Mouse (Mus musculus): ENCODE measurements at regions not wholly inside any gene's neighbourhood (a gene's known extent, or its start where the extent isn't known, plus 50 kb on each side); places are given as distances from the start of the nearest gene placed in this dataset.

- DNase-seq = no peak
- intact Hi-C loops (cut with DNase I) = no loop called here
Observed at GRCm38 (mm10) chr4:33675044-33675443, 249.3 kb upstream of the Cnr1 start.

- intact Hi-C loops (cut with DNase I) = no loop called here
- DNase-seq = no peak
Observed at GRCm38 (mm10) chr4:33679351-33679750, 245.0 kb upstream of the Cnr1 start.

GRCm38 (mm10) chr4:33686135-33686534 lies 238.3 kb upstream of the Cnr1 start:
- intact Hi-C loops (cut with DNase I) = no loop called here

GRCm38 (mm10) chr4:33687434-33687833 lies 237.0 kb upstream of the Cnr1 start:
- no peak for DNase-seq
- intact Hi-C loops (cut with DNase I) = no loop called here

More at GRCm38 (mm10) chr4:33686135-33686534, 238.3 kb upstream of the Cnr1 start:
- no peak for DNase-seq

GRCm38 (mm10) chr4:33693441-33693840 lies 231.0 kb upstream of the Cnr1 start:
- intact Hi-C loops (cut with DNase I) = no loop called here
- no peak for DNase-seq

GRCm38 (mm10) chr4:33696969-33697368 lies 227.4 kb upstream of the Cnr1 start:
- no peak for DNase-seq
- intact Hi-C loops (cut with DNase I) = no loop called here

GRCm38 (mm10) chr4:33702028-33702666 lies 222.2 kb upstream of the Cnr1 start:
- DNase-seq = no peak
- intact Hi-C loops (cut with DNase I) = no loop called here

- intact Hi-C loops (cut with DNase I) = no loop called here
- no peak for DNase-seq
Observed at GRCm38 (mm10) chr4:33705722-33706121, 218.7 kb upstream of the Cnr1 start.

- no peak for DNase-seq
- intact Hi-C loops (cut with DNase I) = no loop called here
Observed at GRCm38 (mm10) chr4:33706785-33707184, 217.6 kb upstream of the Cnr1 start.

GRCm38 (mm10) chr4:33716475-33717117 lies 207.8 kb upstream of the Cnr1 start:
- intact Hi-C loops (cut with DNase I) = no loop called here
- peak; percentile 7 to 17 for DNase-seq

- intact Hi-C loops (cut with DNase I) = no loop called here
- DNase-seq = no peak
Observed at GRCm38 (mm10) chr4:33720972-33721371, 203.4 kb upstream of the Cnr1 start.

- DNase-seq = no peak
- intact Hi-C loops (cut with DNase I) = no loop called here
Observed at GRCm38 (mm10) chr4:33721971-33722370, 202.4 kb upstream of the Cnr1 start.

GRCm38 (mm10) chr4:33731837-33732236 lies 192.6 kb upstream of the Cnr1 start:
- DNase-seq = no peak
- intact Hi-C loops (cut with DNase I) = no loop called here

- intact Hi-C loops (cut with DNase I) = no loop called here
- DNase-seq = peak; percentile 29 to 31
Observed at GRCm38 (mm10) chr4:33734923-33735322, 189.5 kb upstream of the Cnr1 start.

- no peak for DNase-seq
- intact Hi-C loops (cut with DNase I) = no loop called here
Observed at GRCm38 (mm10) chr4:33735442-33735966, 188.9 kb upstream of the Cnr1 start.

GRCm38 (mm10) chr4:33736061-33736701 lies 188.2 kb upstream of the Cnr1 start:
- intact Hi-C loops (cut with DNase I) = no loop called here
- DNase-seq = peak; percentile 21 to 33

GRCm38 (mm10) chr4:33737337-33737736 lies 187.1 kb upstream of the Cnr1 start:
- no peak for DNase-seq
- intact Hi-C loops (cut with DNase I) = no loop called here

GRCm38 (mm10) chr4:33737859-33738417 lies 186.5 kb upstream of the Cnr1 start:
- intact Hi-C loops (cut with DNase I) = no loop called here

GRCm38 (mm10) chr4:33739211-33739904 lies 185.0 kb upstream of the Cnr1 start:
- intact Hi-C loops (cut with DNase I) = no loop called here
- DNase-seq = no peak

More at GRCm38 (mm10) chr4:33737859-33738417, 186.5 kb upstream of the Cnr1 start:
- DNase-seq = peak in 1 of 2 experiments; percentile 17

GRCm38 (mm10) chr4:33740982-33741381 lies 183.4 kb upstream of the Cnr1 start:
- DNase-seq = no peak
- intact Hi-C loops (cut with DNase I) = no loop called here

GRCm38 (mm10) chr4:33745180-33745579 lies 179.2 kb upstream of the Cnr1 start:
- no peak for DNase-seq
- intact Hi-C loops (cut with DNase I) = no loop called here
